Mouse (Mus musculus) retina, embryonic 14.5 days (tissue): ENCODE data around the gene Gm21897.
"Not testable (repeated sequence)": the region's sequence is repeated elsewhere in the genome, so short reads cannot be mapped to it uniquely, and the experiment has no call there.

ENCODE experiments used
- DNase-seq: peaks from one replicate; pipeline ENCODE4 v3.0.0-alpha.2; 2015; ENCODE audit warnings: low spot score

Gene Gm21897

DNA sequence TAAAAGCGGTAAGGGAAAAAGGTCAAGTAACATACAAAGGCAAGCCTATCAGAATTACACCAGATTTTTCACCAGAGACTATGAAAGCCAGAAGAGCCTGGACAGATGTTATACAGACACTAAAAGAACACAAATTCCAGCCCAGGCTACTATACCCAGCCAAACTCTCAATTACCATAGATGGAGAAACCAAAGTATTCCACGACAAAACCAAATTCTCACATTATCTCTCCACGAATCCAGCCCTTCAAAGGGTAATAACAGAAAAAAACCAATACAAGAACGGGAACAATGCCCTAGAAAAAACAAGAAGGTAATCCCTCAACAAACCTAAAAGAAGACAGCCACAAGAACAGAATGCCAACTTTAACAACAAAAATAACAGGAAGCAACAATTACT lies at the start of gene Gm21897:
Gene Gm21897, plus strand, starts transcription at position 301 of the 400 bp plus-strand sequence.
- not testable (repeated sequence) for DNase-seq

DNA sequence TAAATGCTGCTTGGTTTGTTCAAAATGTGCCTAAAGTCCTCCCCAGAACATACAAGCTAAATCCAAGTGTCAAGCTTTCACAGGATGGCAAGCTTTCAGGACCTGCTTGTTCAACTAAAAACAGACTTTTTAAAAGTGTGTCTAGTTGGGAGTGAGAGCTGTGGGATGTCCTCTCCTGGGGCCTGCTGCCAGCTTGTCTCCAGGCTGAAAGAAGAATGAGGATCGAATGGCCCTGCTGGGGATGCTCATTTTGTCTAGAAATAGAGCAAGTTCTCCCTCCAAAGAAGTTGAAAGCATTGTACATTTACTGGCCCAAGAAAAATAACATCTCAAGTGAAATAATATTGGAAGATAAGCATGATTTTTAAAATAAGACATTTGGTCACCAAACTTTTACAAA lies 45.0 kb upstream of the Gm21897 start:
- no peak for DNase-seq

GRCm38 (mm10) chr16:15277461-15277860 lies 39.8 kb upstream of the Gm21897 start:
- no peak for DNase-seq

GRCm38 (mm10) chr16:15293041-15293440 lies 24.2 kb upstream of the Gm21897 start:
- DNase-seq: no peak

- no peak for DNase-seq
Observed at GRCm38 (mm10) chr16:15294289-15294688, 23.0 kb upstream of the Gm21897 start.

GRCm38 (mm10) chr16:15294911-15295659 lies 22.2 kb upstream of the Gm21897 start:
- DNase-seq: peak; percentile 60

- DNase-seq: no peak
Observed at GRCm38 (mm10) chr16:15334526-15334925, 17.3 kb downstream of the Gm21897 start.

DNA sequence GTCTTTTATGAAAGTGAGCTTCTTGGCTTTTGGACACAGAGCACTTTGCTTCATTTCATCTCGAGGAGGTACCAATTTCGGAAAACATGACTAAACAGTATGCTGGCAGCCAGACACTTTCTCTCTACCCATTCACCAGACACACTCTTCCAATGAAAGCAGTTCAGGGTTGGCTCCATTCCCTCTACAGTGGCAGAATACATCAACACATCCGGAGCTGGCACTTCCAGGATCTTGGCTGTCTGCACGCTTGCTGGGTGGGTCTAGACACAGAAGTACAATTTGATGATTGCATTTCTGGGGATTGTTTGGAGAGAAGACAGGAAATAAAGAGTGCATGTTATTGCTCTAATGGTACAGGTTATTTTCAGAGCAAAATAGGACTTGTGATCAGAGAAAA lies 21.8 kb downstream of the Gm21897 start:
- DNase-seq: no peak

DNA sequence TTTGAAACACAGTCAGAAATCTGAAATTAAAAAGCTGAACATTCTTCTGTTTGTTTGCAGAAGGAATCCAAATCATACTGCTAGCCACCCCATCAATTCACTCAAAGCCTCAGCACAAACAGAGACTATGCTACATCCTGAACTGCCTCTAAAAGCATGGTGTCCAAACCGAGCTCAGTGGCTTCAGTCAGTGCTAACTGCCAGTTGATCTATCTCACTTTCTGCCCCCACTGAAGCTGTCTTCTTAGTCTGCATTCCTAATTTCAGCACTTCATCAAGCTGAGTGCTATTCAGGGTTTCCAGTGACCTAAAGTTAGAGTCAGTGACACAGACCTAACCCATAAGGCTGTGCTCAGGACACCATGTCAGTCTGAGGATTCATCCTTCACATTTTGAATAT lies 28.8 kb downstream of the Gm21897 start:
- no peak for DNase-seq

DNA sequence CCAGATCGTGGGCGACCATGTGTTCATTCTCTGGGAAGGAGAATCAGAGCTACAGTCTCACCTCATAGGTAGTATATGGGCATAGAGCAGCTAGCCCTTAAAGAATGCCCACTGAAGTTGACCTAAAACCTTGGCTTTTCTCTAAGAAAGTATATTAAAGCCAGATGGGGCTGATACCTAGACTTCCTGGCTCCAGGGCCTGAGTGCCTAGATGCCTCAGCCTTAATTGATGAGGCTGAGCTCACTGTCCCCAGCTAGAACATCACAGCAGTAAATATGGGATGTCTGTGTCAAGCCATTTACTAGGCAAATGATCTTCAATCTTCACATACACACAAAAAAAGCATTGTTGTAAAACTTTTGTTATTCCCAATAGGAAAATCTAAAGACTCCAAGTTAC lies 32.1 kb downstream of the Gm21897 start:
- DNase-seq: no peak

- DNase-seq: no peak
Observed at GRCm38 (mm10) chr16:15351301-15351700, 34.0 kb downstream of the Gm21897 start.

DNA sequence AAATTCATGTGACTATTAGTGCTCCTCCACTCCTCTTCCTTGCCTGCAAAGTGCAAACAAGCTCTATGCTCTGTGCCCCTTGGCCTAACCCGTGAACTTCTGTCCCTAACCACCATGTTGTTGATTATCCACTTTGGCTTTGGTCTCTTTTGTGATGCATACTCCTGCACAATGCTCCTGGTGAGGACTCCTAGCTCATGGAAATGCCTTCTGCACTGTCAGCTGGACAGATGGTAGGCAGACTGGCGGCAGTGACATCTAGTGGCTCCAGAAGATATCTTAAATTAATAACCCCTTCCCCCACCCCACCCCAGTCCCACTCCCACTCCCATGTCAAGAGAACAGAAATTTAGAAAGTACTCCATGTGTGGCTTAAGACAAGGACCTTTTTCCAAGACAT lies 35.1 kb downstream of the Gm21897 start:
- DNase-seq: peak; percentile 13

DNA sequence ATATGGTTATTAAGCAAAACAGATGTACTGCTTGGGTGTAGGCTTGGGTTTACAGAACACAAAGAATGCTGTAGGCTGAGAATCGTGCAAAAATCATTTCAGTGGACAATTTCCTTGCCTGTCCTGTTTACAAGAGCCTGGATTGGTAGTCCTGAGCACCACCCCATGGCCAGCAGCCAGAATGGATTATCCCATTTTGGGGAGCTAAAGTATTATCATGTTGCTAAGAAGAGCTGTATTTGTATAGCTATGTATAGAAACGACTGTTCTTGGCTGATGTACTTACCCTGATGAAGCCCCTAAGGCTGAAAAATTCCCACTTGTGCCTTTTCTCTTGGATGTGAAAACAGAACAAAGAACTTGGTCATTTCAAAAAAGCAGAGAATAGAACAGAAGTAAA lies 37.6 kb downstream of the Gm21897 start:
- no peak for DNase-seq

- no peak for DNase-seq
Observed at GRCm38 (mm10) chr16:15355339-15355738, 38.1 kb downstream of the Gm21897 start.

DNA sequence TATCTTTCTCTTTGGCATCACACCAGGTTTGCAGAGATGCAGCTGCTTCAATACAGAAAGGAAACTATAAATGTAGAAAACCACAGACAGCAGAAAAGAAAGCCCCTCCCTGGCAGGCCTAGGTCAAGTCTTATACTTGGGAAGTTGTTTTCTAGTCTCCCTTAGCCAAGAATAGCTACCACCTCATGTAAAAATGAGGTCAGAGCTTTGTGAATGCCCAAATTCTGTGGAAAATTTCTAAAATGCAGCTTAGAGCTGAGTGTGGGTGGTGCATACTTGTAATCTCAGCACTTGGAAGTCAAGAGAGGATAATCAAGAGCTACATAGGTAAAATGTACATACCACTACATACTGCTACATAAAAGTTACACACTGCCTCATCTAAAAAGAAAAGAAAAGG lies 40.5 kb downstream of the Gm21897 start:
- no peak for DNase-seq

GRCm38 (mm10) chr16:15359110-15359782 lies 42.0 kb downstream of the Gm21897 start:
- no peak for DNase-seq

DNA sequence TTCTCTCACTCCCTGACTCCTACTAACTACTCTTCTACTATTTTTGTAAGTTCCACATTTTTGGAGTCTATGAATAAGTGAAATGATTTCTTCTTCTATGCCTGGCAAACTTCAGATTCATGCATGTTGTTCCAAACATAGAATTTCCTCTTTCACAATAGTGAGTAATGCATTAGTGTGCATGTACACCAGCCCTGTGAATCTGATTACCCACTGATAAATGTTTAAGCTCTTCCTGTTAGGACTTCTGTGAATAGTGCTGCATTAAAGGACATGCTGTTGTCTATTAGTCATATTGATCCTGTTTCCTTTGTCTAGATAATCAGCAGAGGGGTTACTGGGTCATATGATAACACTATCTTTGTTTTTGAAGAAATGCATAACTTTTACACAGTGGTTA lies 43.6 kb downstream of the Gm21897 start:
- DNase-seq: no peak
